Mouse (Mus musculus) forelimb bud, embryonic 11.5 days (tissue): Measurements from ENCODE around the gene Rad18.

Experiments used
- DNase-seq: peaks from one replicate; pipeline ENCODE4 v3.0.0-alpha.2; 2012; ENCODE audit warnings: low read depth, low spot score

Gene Rad18

GRCm38 (mm10) chr6:112686485-112686884, 10.0 kb downstream of the Rad18 start:
- DNase-seq = no peak

- no peak for DNase-seq
Observed at GRCm38 (mm10) chr6:112684065-112684464, 12.4 kb downstream of the Rad18 start.

GRCm38 (mm10) chr6:112632071-112632470, 64.4 kb downstream of the Rad18 start:
- no peak for DNase-seq

GRCm38 (mm10) chr6:112630291-112630690, 66.2 kb downstream of the Rad18 start:
- no peak for DNase-seq

- no peak for DNase-seq
Observed at GRCm38 (mm10) chr6:112628301-112628700, 68.2 kb downstream of the Rad18 start.

- no peak for DNase-seq
Observed at GRCm38 (mm10) chr6:112622321-112622720, 74.2 kb downstream of the Rad18 start.

GRCm38 (mm10) chr6:112620027-112620426, 76.5 kb downstream of the Rad18 start:
- no peak for DNase-seq

GRCm38 (mm10) chr6:112617728-112618318, 78.7 kb downstream of the Rad18 start:
- no peak for DNase-seq

- peak; percentile 34 for DNase-seq
Observed at GRCm38 (mm10) chr6:112609027-112609426, 87.5 kb downstream of the Rad18 start.

GRCm38 (mm10) chr6:112603866-112604265, 92.6 kb downstream of the Rad18 start:
- no peak for DNase-seq

- no peak for DNase-seq
Observed at GRCm38 (mm10) chr6:112594971-112595370, 101.5 kb downstream of the Rad18 start.

GRCm38 (mm10) chr6:112587912-112588311, 108.6 kb downstream of the Rad18 start:
- DNase-seq = no peak

- no peak for DNase-seq
Observed at GRCm38 (mm10) chr6:112586999-112587398, 109.5 kb downstream of the Rad18 start.

- DNase-seq = no peak
Observed at GRCm38 (mm10) chr6:112584961-112585360, 111.5 kb downstream of the Rad18 start.

GRCm38 (mm10) chr6:112582022-112582421, 114.5 kb downstream of the Rad18 start:
- DNase-seq = no peak

GRCm38 (mm10) chr6:112577198-112577597, 119.3 kb downstream of the Rad18 start:
- DNase-seq = no peak

GRCm38 (mm10) chr6:112574558-112574957, 121.9 kb downstream of the Rad18 start:
- DNase-seq = no peak

GRCm38 (mm10) chr6:112570413-112570812, 126.1 kb downstream of the Rad18 start:
- DNase-seq = no peak
